Mouse (Mus musculus): ENCODE measurements around the gene Tbx1.

DNA sequence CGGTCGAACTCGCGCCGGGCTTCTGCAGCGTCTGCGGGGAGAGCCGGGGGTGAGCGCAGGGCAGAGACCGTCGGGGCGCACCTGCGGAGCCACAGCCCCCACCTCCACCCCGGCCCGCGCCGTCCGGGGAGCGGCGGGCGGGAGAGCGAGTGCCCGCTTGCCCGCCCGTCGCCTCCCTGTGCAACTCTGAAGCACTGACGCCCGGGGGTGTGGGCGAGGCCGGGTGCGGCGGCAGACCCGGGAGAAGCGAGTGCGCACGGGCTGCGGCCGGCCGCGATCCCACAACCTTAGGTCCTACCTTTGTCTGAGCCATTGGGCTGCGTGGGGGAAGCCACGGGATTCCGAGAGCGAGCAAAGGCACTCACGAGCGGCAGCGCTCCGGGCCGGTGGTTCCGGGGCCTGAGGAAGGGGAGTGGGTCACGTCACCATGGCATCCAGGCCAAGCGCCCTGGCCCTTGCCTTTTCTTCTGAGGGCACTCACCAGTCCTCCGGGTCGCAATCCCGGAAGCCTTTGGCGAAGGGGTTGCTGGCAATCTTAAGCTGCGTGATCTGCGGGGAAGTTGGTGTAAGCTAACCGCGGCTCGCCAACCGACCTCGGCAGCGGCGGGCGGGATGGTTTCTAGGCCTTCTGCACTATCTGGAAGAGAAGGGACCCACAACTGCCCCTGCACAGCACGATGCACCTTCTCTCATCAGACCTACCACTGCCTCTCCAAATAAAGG is 7.9 kb downstream of the Tbx1 start:
- no peak for TF ChIP-seq CTCF (IDR thresholded peaks at IDR 0.05; ENCODE audit: low read depth)
- no peak for TF ChIP-seq EP300 (IDR thresholded peaks at IDR 0.05; ENCODE audit: low read depth)

Measured in liver, postnatal 0 days (tissue).